24 mouse cellular contexts compared by ENCODE assay signal in genomic region chr5:96785096-96785495, GRCm38 (mm10). TPM values are rescaled to one million over a fixed set of nuclear protein-coding genes. Genes with fewer than 3 reads are reported as not detected.
A peak's percentile ranks its signal among the peaks of the same experiment; 100 is the strongest.
DNase-seq lines count a peak whose midpoint lies in the region; ATAC-seq and TF ChIP-seq lines count a peak whose summit lies in the region.
"Had no signal": no experiment of that assay in that cellular context is flagged by ENCODE, and none has a peak within 500 bp of the region (broad histone marks: within the 10 kb centered on the region; RNA-seq: fewer than 3 reads in every experiment).

No protein-coding gene starts in this region.

- TF ChIP-seq CTCF in hindbrain, postnatal 0 days (IDR thresholded peaks at IDR 0.05; ENCODE audit: low read depth), result no peak

- no peak overlapping the region for H3K4me3 ChIP-seq in hindbrain, postnatal 0 days (ENCODE audit: low read length)
- H3K4me3 ChIP-seq in hindbrain, embryonic 11.5 days (ENCODE audit: low read depth, low read length), result no peak overlapping the region
- H3K4me3 ChIP-seq: embryonic facial prominence, embryonic 10.5 days; embryonic facial prominence, embryonic 13.5 days; erythroblast, embryonic 14.5 days; forebrain, embryonic 12.5 days; forebrain, embryonic 15.5 days; heart, adult 2 months; heart, embryonic 10.5 days; heart, embryonic 13.5 days had no signal

- peak; percentile 47; the same call in 1 of the 2 replicates for ATAC-seq in hindbrain, postnatal 0 days
- no peak for ATAC-seq in hindbrain, embryonic 11.5 days (ENCODE audit: low FRiP score)
- ATAC-seq: activated CD4-positive, CD25-positive, alpha-beta regulatory T cell, adult 4 months; forebrain, embryonic 15.5 days; intestine, postnatal 0 days had no signal

- no peak overlapping the region for H3K27ac ChIP-seq in hindbrain, postnatal 0 days
- no peak overlapping the region for H3K27ac ChIP-seq in hindbrain, embryonic 11.5 days (ENCODE audit: low read depth, low read length)
- H3K27ac ChIP-seq: embryonic facial prominence, embryonic 10.5 days; embryonic facial prominence, embryonic 13.5 days; forebrain, embryonic 12.5 days; forebrain, embryonic 15.5 days; heart, adult 2 months; heart, embryonic 10.5 days; heart, embryonic 13.5 days had no signal

- peak; percentile 40 to 80 for DNase-seq in cerebellum, postnatal 10 days
- DNase-seq in cerebellum, adult 9-10 months, result no peak
- DNase-seq in heart, adult 11 months, result peak; percentile 33
- no peak for DNase-seq in heart, postnatal 4 days
- DNase-seq in hindbrain, postnatal 0 days (ENCODE audit: low spot score), result peak; percentile 5
- DNase-seq in hindbrain, embryonic 11.5 days (ENCODE audit: low spot score), result no peak
- DNase-seq: adrenal gland, adult 8-10 months; adrenal gland, postnatal 25 days; cerebellum, adult 18-20 months; cerebellum, adult 9-11 months; embryo, embryonic 11 days; gastrocnemius, postnatal 25 days; heart, adult 2 months; heart, postnatal 14 days; kidney, adult 2 months had no signal

- no peaks in the 10 kb centered on the region for H3K27me3 ChIP-seq in hindbrain, postnatal 0 days (ENCODE audit: insufficient read depth, low read length)
- no peaks in the 10 kb centered on the region for H3K27me3 ChIP-seq in hindbrain, embryonic 11.5 days (ENCODE audit: control insufficient read depth, insufficient read depth, low read length)
- H3K27me3 ChIP-seq: embryonic facial prominence, embryonic 13.5 days; forebrain, embryonic 12.5 days; forebrain, embryonic 15.5 days; heart, embryonic 13.5 days had no signal

- H3K36me3 ChIP-seq in hindbrain, postnatal 0 days (ENCODE audit: insufficient read depth, low read length), result no peaks in the 10 kb centered on the region
- no peaks in the 10 kb centered on the region for H3K36me3 ChIP-seq in hindbrain, embryonic 11.5 days (ENCODE audit: control insufficient read depth, insufficient read depth, low read length)
- H3K36me3 ChIP-seq: embryonic facial prominence, embryonic 10.5 days; forebrain, embryonic 12.5 days; forebrain, embryonic 15.5 days had no signal

- no peaks in the 10 kb centered on the region for H3K4me1 ChIP-seq in hindbrain, postnatal 0 days (ENCODE audit: insufficient read depth, low read length)
- no peaks in the 10 kb centered on the region for H3K4me1 ChIP-seq in hindbrain, embryonic 11.5 days (replicated peaks; ENCODE audit: control insufficient read depth, insufficient read depth, low read length)
- H3K4me1 ChIP-seq: embryonic facial prominence, embryonic 10.5 days; embryonic facial prominence, embryonic 13.5 days; forebrain, embryonic 12.5 days; forebrain, embryonic 15.5 days; heart, embryonic 10.5 days; heart, embryonic 13.5 days had no signal

- no peak overlapping the region for H3K9ac ChIP-seq in hindbrain, postnatal 0 days (replicated peaks; ENCODE audit: low read length)
- H3K9ac ChIP-seq in hindbrain, embryonic 11.5 days (ENCODE audit: low read depth, low read length), result no peak overlapping the region
- H3K9ac ChIP-seq: embryonic facial prominence, embryonic 13.5 days; forebrain, embryonic 12.5 days; forebrain, embryonic 15.5 days; heart, embryonic 13.5 days had no signal

- WGBS in hindbrain, postnatal 0 days, result 53% methylated on average over 5 of the region's 5 CpGs
- 91% methylated on average over 5 of the region's 5 CpGs for WGBS in hindbrain, embryonic 11.5 days

- no peak overlapping the region for H3K4me2 ChIP-seq in hindbrain, postnatal 0 days (ENCODE audit: low read depth, low read length)
- no peak overlapping the region for H3K4me2 ChIP-seq in hindbrain, embryonic 11.5 days (replicated peaks; ENCODE audit: low read depth, low read length)
- H3K4me2 ChIP-seq: embryonic facial prominence, embryonic 13.5 days; forebrain, embryonic 12.5 days; forebrain, embryonic 15.5 days; heart, embryonic 13.5 days had no signal

- H3K9me3 ChIP-seq in hindbrain, postnatal 0 days (ENCODE audit: low read length), result no peaks in the 10 kb centered on the region
- no peaks in the 10 kb centered on the region for H3K9me3 ChIP-seq in hindbrain, embryonic 11.5 days (ENCODE audit: control insufficient read depth, low read length)
- H3K9me3 ChIP-seq: embryonic facial prominence, embryonic 10.5 days; embryonic facial prominence, embryonic 13.5 days; forebrain, embryonic 12.5 days; forebrain, embryonic 15.5 days; heart, embryonic 10.5 days; heart, embryonic 13.5 days had no signal

RNA-seq across cellular contexts. Expression of gene Anxa3, which starts 8.0 kb away (rescaled TPM):
- 10 to 100 TPM; 43.7 to 49.1 TPM for total RNA-seq in heart, postnatal 4 days (2021)
- total RNA-seq in hindbrain, postnatal 0 days (2014; rRNA removed), result 23.8 and 23.9 TPM in 2 replicates
- polyA plus RNA-seq in hindbrain, postnatal 0 days (2015; fragmentation: Nextera tagmentation; extraction: Ambion mirVana), result 30.3 and 31.7 TPM in 2 replicates
- 46.3 and 60.0 TPM in 2 replicates for polyA plus RNA-seq in hindbrain, embryonic 11.5 days (2014; fragmentation: Nextera tagmentation; extraction: Ambion mirVana)
- polyA plus RNA-seq: erythroblast, embryonic 14.5 days had no signal

Comparison
In these comparisons a context has a peak if more than half of its experiments do, and no peak if none do; other contexts are left out.
1. DNase-seq: peak in cerebellum, postnatal 10 days (2 of 2), heart, adult 11 months (single experiment) and hindbrain, postnatal 0 days (single experiment); none in cerebellum, adult 9-10 months (single experiment), heart, postnatal 4 days (single experiment) and hindbrain, embryonic 11.5 days (single experiment).